Mouse (Mus musculus) midbrain, embryonic 16.5 days (tissue): Measurements from ENCODE around the gene Dact1. TPM values are rescaled to one million over a fixed set of nuclear protein-coding genes. Genes with fewer than 3 reads are reported as not detected.
A peak's percentile ranks its signal among the peaks of the same experiment; 100 is the strongest.

Experiments
- ATAC-seq: fragments of 200-750 bp; cut with Nextera tagmentation; 2 replicates; pipeline ENCODE4 v1.8.0; 2017; ENCODE audit warnings: moderate TSS enrichment
- H3K27ac ChIP-seq: fragments of 300-500 bp; sonication (generic); 2 replicates; pipeline ENCODE4 v1.5.1; 2014; ENCODE audit warnings: mild to moderate bottlenecking, low read length, mixed read lengths
- H3K27me3 ChIP-seq: fragments of 300-500 bp; sonication (generic); 2 replicates; pipeline ENCODE4 v1.6.1; 2014; ENCODE audit warnings: low read depth, low read length, mixed read lengths; ENCODE audit not compliant: control insufficient read depth, insufficient read depth
- H3K36me3 ChIP-seq: fragments of 300-500 bp; sonication (generic); 2 replicates; pipeline ENCODE4 v1.6.1; 2014; ENCODE audit warnings: mild to moderate bottlenecking, low read length, moderate library complexity, mixed read lengths; ENCODE audit not compliant: control insufficient read depth, insufficient read depth
- H3K4me1 ChIP-seq: fragments of 300-500 bp; sonication (generic); 2 replicates; pipeline ENCODE4 v1.6.1; 2014; ENCODE audit warnings: mild to moderate bottlenecking, low read length, mixed read lengths; ENCODE audit not compliant: control insufficient read depth, insufficient read depth
- H3K4me2 ChIP-seq: fragments of 300-500 bp; sonication (generic); 2 replicates; pipeline ENCODE4 v1.6.1; 2014; ENCODE audit warnings: mild to moderate bottlenecking, low read length, mixed read lengths
- H3K4me3 ChIP-seq: fragments of 300-500 bp; sonication (generic); 2 replicates; pipeline ENCODE4 v1.5.1; 2014; ENCODE audit warnings: low read depth, mild to moderate bottlenecking, low read length, moderate library complexity, mixed read lengths
- H3K9ac ChIP-seq: fragments of 300-500 bp; sonication (generic); 2 replicates; pipeline ENCODE4 v1.6.1; 2014; ENCODE audit warnings: low read depth, low read length, mixed read lengths
- H3K9me3 ChIP-seq: fragments of 300-500 bp; sonication (generic); replicated peaks from 2 replicates; pipeline ENCODE4 v1.6.1; 2014; ENCODE audit warnings: mild to moderate bottlenecking, low read length, mixed read lengths; ENCODE audit not compliant: control insufficient read depth, poor library complexity, severe bottlenecking
- WGBS: fragments of 180-500 bp; shearing (Covaris S2); extraction: QIAGEN DNeasy Blood & Tissue Kit; methylation state at CpG from one replicate; pipeline ENCODE4 v1.1.7; 2014; 5-methylcytosine and 5-hydroxymethylcytosine counted together
- polyA plus RNA-seq: library from polyadenylated mRNA; unstranded; fragments of >200 nt; fragmentation: Nextera tagmentation; extraction: Ambion mirVana; gene quantifications from 2 replicates; pipeline ENCODE4 v1.2.1, GENCODE M21; 2015

Dact1 gene
- 25.1 and 25.3 TPM in 2 replicates for polyA plus RNA-seq

- H3K36me3 ChIP-seq = peaks cover 1% of the 10 kb centered on the region; the same call in 1 of the 2 replicates
- no peaks in the 10 kb centered on the region for H3K9me3 ChIP-seq
- peak within 1 kb of the TSS; percentile 94 for H3K9ac ChIP-seq
- peak; percentile 90 for ATAC-seq
- peak within 1 kb of the TSS; percentile 88 for H3K27ac ChIP-seq
- H3K4me1 ChIP-seq = 0 out of 2 replicates have a peak, but pooled peaks cover 3% of the 10 kb centered on the region
- H3K27me3 ChIP-seq = no peaks in the 10 kb centered on the region
- 2% methylated on average over 46 of the region's 76 CpGs for WGBS
- peak within 1 kb of the TSS; percentile 85 for H3K4me3 ChIP-seq
- H3K4me2 ChIP-seq = peak within 1 kb of the TSS; percentile 71
Measured at GRCm38 (mm10) chr12:71309581-71310067, at the start of gene Dact1. Gene Dact1, plus strand, starts transcription at chr12:71309884.

GRCm38 (mm10) chr12:71264211-71264610 lies 45.5 kb upstream of the Dact1 start:
- H3K4me1 ChIP-seq = no peaks in the 10 kb centered on the region
- H3K4me3 ChIP-seq = no peak overlapping the region
- H3K9me3 ChIP-seq = peaks cover 6% of the 10 kb centered on the region; the same call in 1 of the 2 replicates
- no peak overlapping the region for H3K4me2 ChIP-seq
- H3K27me3 ChIP-seq = no peaks in the 10 kb centered on the region
- H3K27ac ChIP-seq = no peak overlapping the region
- H3K36me3 ChIP-seq = no peaks in the 10 kb centered on the region
- 84% methylated on average over 4 of the region's 4 CpGs for WGBS
- no peak for ATAC-seq
- no peak overlapping the region for H3K9ac ChIP-seq

GRCm38 (mm10) chr12:71269367-71269766 lies 40.3 kb upstream of the Dact1 start:
- Histone ChIP-seq H3K9me3 (no peaks in the 10 kb centered on the region), H3K4me3 (no peak overlapping the region), H3K4me2 (no peak overlapping the region), H3K36me3 (no peaks in the 10 kb centered on the region), H3K27ac (no peak overlapping the region), H3K4me1 (no peaks in the 10 kb centered on the region), H3K9ac (no peak overlapping the region), H3K27me3 (no peaks in the 10 kb centered on the region)
- no peak for ATAC-seq
- 91% methylated on average over 7 of the region's 7 CpGs for WGBS

GRCm38 (mm10) chr12:71271131-71271530 lies 38.6 kb upstream of the Dact1 start:
- no peak for ATAC-seq
- H3K9ac ChIP-seq = no peak overlapping the region
- WGBS = 71% methylated on average over 5 of the region's 5 CpGs
- no peak overlapping the region for H3K4me2 ChIP-seq
- no peaks in the 10 kb centered on the region for H3K27me3 ChIP-seq
- H3K36me3 ChIP-seq = no peaks in the 10 kb centered on the region
- no peaks in the 10 kb centered on the region for H3K9me3 ChIP-seq
- H3K4me1 ChIP-seq = no peaks in the 10 kb centered on the region
- no peak overlapping the region for H3K27ac ChIP-seq
- H3K4me3 ChIP-seq = no peak overlapping the region

- no peaks in the 10 kb centered on the region for H3K9me3 ChIP-seq
- no peaks in the 10 kb centered on the region for H3K27me3 ChIP-seq
- H3K4me3 ChIP-seq = no peak overlapping the region
- no peak overlapping the region for H3K9ac ChIP-seq
- ATAC-seq = no peak
- peaks cover 3% of the 10 kb centered on the region for H3K4me1 ChIP-seq
- H3K4me2 ChIP-seq = no peak overlapping the region
- 93% methylated on average over 5 of the region's 5 CpGs for WGBS
- no peak overlapping the region for H3K27ac ChIP-seq
- H3K36me3 ChIP-seq = no peaks in the 10 kb centered on the region
Measured at GRCm38 (mm10) chr12:71274519-71275237, 35.0 kb upstream of the Dact1 start.

GRCm38 (mm10) chr12:71275906-71276595 lies 33.6 kb upstream of the Dact1 start:
- H3K9ac ChIP-seq = no peak overlapping the region
- no peak for ATAC-seq
- 81% methylated on average over 8 of the region's 8 CpGs for WGBS
- H3K4me3 ChIP-seq = no peak overlapping the region
- H3K27me3 ChIP-seq = no peaks in the 10 kb centered on the region
- H3K4me1 ChIP-seq = peaks cover 8% of the 10 kb centered on the region
- no peak overlapping the region for H3K27ac ChIP-seq
- H3K36me3 ChIP-seq = no peaks in the 10 kb centered on the region
- no peaks in the 10 kb centered on the region for H3K9me3 ChIP-seq
- no peak overlapping the region for H3K4me2 ChIP-seq

GRCm38 (mm10) chr12:71279521-71280262 lies 30.0 kb upstream of the Dact1 start:
- Histone ChIP-seq H3K4me3 (no peak overlapping the region), H3K27me3 (no peaks in the 10 kb centered on the region), H3K27ac (peak overlapping the region; percentile 52; the same call in 1 of the 2 replicates), H3K9ac (peak overlapping the region; percentile 38; the same call in 1 of the 2 replicates), H3K9me3 (0 out of 2 replicates have a peak, but pooled peaks cover 2% of the 10 kb centered on the region), H3K36me3 (no peaks in the 10 kb centered on the region), H3K4me1 (peaks cover 8% of the 10 kb centered on the region), H3K4me2 (no peak overlapping the region)
- ATAC-seq = peak; percentile 54; the same call in 1 of the 2 replicates
- 51% methylated on average over 12 of the region's 12 CpGs for WGBS

GRCm38 (mm10) chr12:71281201-71281768 lies 28.4 kb upstream of the Dact1 start:
- H3K36me3 ChIP-seq = no peaks in the 10 kb centered on the region
- 88% methylated on average over 12 of the region's 12 CpGs for WGBS
- 0 out of 2 replicates have a peak, but pooled peaks cover 2% of the 10 kb centered on the region for H3K9me3 ChIP-seq
- no peak overlapping the region for H3K27ac ChIP-seq
- H3K4me3 ChIP-seq = no peak overlapping the region
- H3K27me3 ChIP-seq = no peaks in the 10 kb centered on the region
- peaks cover 8% of the 10 kb centered on the region for H3K4me1 ChIP-seq
- ATAC-seq = no peak
- no peak overlapping the region for H3K9ac ChIP-seq
- H3K4me2 ChIP-seq = no peak overlapping the region
